Mouse (Mus musculus): Measurements from ENCODE around the gene Dcaf11.

DNA sequence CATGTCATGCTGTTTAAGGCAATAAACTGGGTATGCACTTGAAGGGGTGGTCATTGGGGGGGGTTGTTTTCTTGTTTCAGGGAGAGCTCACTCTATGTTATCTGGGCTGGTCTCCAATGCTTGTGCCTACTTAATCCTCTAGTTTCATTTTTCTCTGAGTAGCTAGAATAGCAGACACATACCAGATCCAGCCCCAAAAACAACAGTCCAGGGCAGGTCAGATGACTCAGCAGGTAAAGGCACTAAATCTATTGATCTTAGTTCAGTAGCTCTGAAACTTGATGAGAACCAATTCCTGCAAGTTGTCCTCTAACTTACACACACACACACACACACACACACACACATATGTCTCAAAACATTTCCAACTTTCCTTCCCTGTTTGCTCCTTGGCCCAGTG is 12.0 kb downstream of the Dcaf11 start:
- TF ChIP-seq POLR2A (IDR thresholded peaks at IDR 0.05; ENCODE audit: insufficient read depth, low read length) (no peak), CTCF (IDR thresholded peaks at IDR 0.05; ENCODE audit: low read depth, low read length) (no peak)
